Mouse (Mus musculus) MEL (cell line): Measurements from ENCODE around the gene Snx29.

Source experiments
- NELFE ChIP-seq: IDR thresholded peaks from 2 replicates; pipeline ENCODE4 v1.6.1; 2011; ENCODE audit warnings: low read depth, low read length, improper control_type of control experiment
- TAL1 ChIP-seq: IDR thresholded peaks from 2 replicates; pipeline ENCODE4 v1.6.1; 2012; ENCODE audit warnings: mild to moderate bottlenecking, inconsistent platforms, low read length, moderate library complexity, mixed read lengths

- TF ChIP-seq NELFE (no peak), TAL1 (no peak)
These were observed 132.9 kb downstream of the Snx29 start for GRCm38 (mm10) chr16:11455545-11456140.
